Mouse (Mus musculus) C2C12 (cell line): Measurements from ENCODE around the gene Otub2.

ENCODE experiments used
- CTCF ChIP-seq: IDR thresholded peaks from one replicate; pipeline ENCODE4 v1.5.1; 2011; ENCODE audit not compliant: control insufficient read depth, insufficient read depth, insufficient read length
- FOSL1 ChIP-seq: IDR thresholded peaks from one replicate; pipeline ENCODE4 v1.8.0; 2011; ENCODE audit warnings: mild to moderate bottlenecking, low read length; ENCODE audit not compliant: poor library complexity, insufficient read depth, severe bottlenecking
- MAX ChIP-seq: IDR thresholded peaks from one replicate; pipeline ENCODE4 v1.6.1; 2011; ENCODE audit warnings: mild to moderate bottlenecking, control low read depth

GRCm38 (mm10) chr12:103368777-103369176 lies 19.7 kb upstream of the Otub2 start:
- TF ChIP-seq CTCF: no peak
- TF ChIP-seq MAX: no peak
- no peak for TF ChIP-seq FOSL1
